Mouse (Mus musculus) C2C12 (cell line): ENCODE results near the gene Bcl9l.

ENCODE experiments used
- CTCF ChIP-seq: IDR thresholded peaks from one replicate; pipeline ENCODE4 v1.5.1; 2011; ENCODE audit not compliant: control insufficient read depth, insufficient read depth, insufficient read length
- MAX ChIP-seq: IDR thresholded peaks from one replicate; pipeline ENCODE4 v1.6.1; 2011; ENCODE audit warnings: mild to moderate bottlenecking, control low read depth
- MYOD1 ChIP-seq: IDR thresholded peaks from one replicate; pipeline ENCODE4 v1.6.1; 2011; ENCODE audit warnings: low read depth; ENCODE audit not compliant: control insufficient read depth, insufficient read length
- MYOG ChIP-seq: IDR thresholded peaks from one replicate; pipeline ENCODE4 v1.6.1; 2011; ENCODE audit not compliant: control insufficient read depth, insufficient read length; ENCODE audit errors: extremely low read depth
- USF1 ChIP-seq: IDR thresholded peaks from one replicate; pipeline ENCODE4 v1.6.1; 2011; ENCODE audit warnings: low read depth, mild to moderate bottlenecking, control low read depth, moderate library complexity

- no peak for TF ChIP-seq CTCF
- no peak for TF ChIP-seq MYOG
- no peak for TF ChIP-seq MYOD1
- no peak for TF ChIP-seq USF1
- no peak for TF ChIP-seq MAX
These were observed 18.1 kb downstream of the Bcl9l start for GRCm38 (mm10) chr9:44500638-44501175.
